ENCODE assay signal across 27 mouse cellular contexts in genomic region chr19:10935029-10935428, GRCm38 (mm10). TPM values are rescaled to one million over a fixed set of nuclear protein-coding genes. Genes with fewer than 3 reads are reported as not detected.
DNase-seq lines count a peak whose midpoint lies in the region; ATAC-seq and TF ChIP-seq lines count a peak whose summit lies in the region.
"Had no signal": no experiment of that assay in that cellular context is flagged by ENCODE, and none has a peak within 500 bp of the region (broad histone marks: within the 10 kb centered on the region; RNA-seq: fewer than 3 reads in every experiment).

No protein-coding gene starts in this region.

- DNase-seq in heart, postnatal 14 days: no peak
- peak; percentile 82 for DNase-seq in midbrain, embryonic 11.5 days (ENCODE audit: low spot score, missing footprints)
- DNase-seq in midbrain, postnatal 0 days (ENCODE audit: low spot score): no peak
- no peak for DNase-seq in lung, adult 2 months
- DNase-seq: B cell, adult 2 months; cerebellum, adult 8-10 months; gastrocnemius, postnatal 25 days; kidney, postnatal 4 days; right cerebral cortex, postnatal 4 days; thymus, postnatal 25 days had no signal

- no peak for TF ChIP-seq POLR2A in lung, adult 2 months (IDR thresholded peaks at IDR 0.05; ENCODE audit: borderline replicate concordance, extremely low read depth, low read depth, low read length)

- no peak overlapping the region for H3K4me3 ChIP-seq in heart, embryonic 11.5 days (ENCODE audit: low read depth, low read length)
- no peak overlapping the region for H3K4me3 ChIP-seq in hindbrain, embryonic 16.5 days (ENCODE audit: low read length)
- no peak overlapping the region for H3K4me3 ChIP-seq in hindbrain, embryonic 12.5 days
- no peak overlapping the region for H3K4me3 ChIP-seq in midbrain, embryonic 11.5 days (ENCODE audit: low read depth, low read length)
- H3K4me3 ChIP-seq in midbrain, postnatal 0 days (ENCODE audit: low read depth, low read length): no peak overlapping the region
- no peak overlapping the region for H3K4me3 ChIP-seq in stomach, embryonic 15.5 days (replicated peaks)
- no peak overlapping the region for H3K4me3 ChIP-seq in lung, adult 2 months (replicated peaks; ENCODE audit: extremely low read depth, low read depth, low read length)
- H3K4me3 ChIP-seq: forebrain, embryonic 12.5 days; kidney, embryonic 15.5 days; limb, embryonic 15.5 days; liver, embryonic 15.5 days had no signal

- H3K27ac ChIP-seq in heart, embryonic 11.5 days (ENCODE audit: low read depth, low read length): peak overlapping the region; percentile 62; the same call in 1 of the 2 replicates
- H3K27ac ChIP-seq in hindbrain, embryonic 16.5 days (ENCODE audit: low read depth, low read length): no peak overlapping the region
- no peak overlapping the region for H3K27ac ChIP-seq in hindbrain, embryonic 12.5 days
- H3K27ac ChIP-seq in midbrain, embryonic 11.5 days (ENCODE audit: low read depth, low read length): no peak overlapping the region
- H3K27ac ChIP-seq in midbrain, postnatal 0 days (ENCODE audit: low read depth, low read length): no peak overlapping the region
- 0 out of 2 replicates have a peak overlapping the region, but pooled peaks have one; percentile 27 for H3K27ac ChIP-seq in stomach, embryonic 15.5 days
- H3K27ac ChIP-seq: forebrain, embryonic 12.5 days; kidney, embryonic 15.5 days; limb, embryonic 15.5 days; liver, embryonic 15.5 days had no signal

- no peaks in the 10 kb centered on the region for H3K27me3 ChIP-seq in heart, embryonic 11.5 days (ENCODE audit: control insufficient read depth, insufficient read depth, low read length)
- H3K27me3 ChIP-seq in hindbrain, embryonic 16.5 days (replicated peaks; ENCODE audit: control insufficient read depth, insufficient read depth, low read length): no peaks in the 10 kb centered on the region
- H3K27me3 ChIP-seq in hindbrain, embryonic 12.5 days: no peaks in the 10 kb centered on the region
- H3K27me3 ChIP-seq in midbrain, embryonic 11.5 days (ENCODE audit: control insufficient read depth, insufficient read depth, low read length): no peaks in the 10 kb centered on the region
- H3K27me3 ChIP-seq in midbrain, postnatal 0 days (ENCODE audit: insufficient read depth, low read length): no peaks in the 10 kb centered on the region
- H3K27me3 ChIP-seq in stomach, embryonic 15.5 days (replicated peaks): no peaks in the 10 kb centered on the region
- H3K27me3 ChIP-seq: kidney, embryonic 15.5 days; limb, embryonic 15.5 days; liver, embryonic 15.5 days had no signal

- H3K9me3 ChIP-seq in heart, embryonic 11.5 days (replicated peaks; ENCODE audit: control insufficient read depth, low read length): no peaks in the 10 kb centered on the region
- H3K9me3 ChIP-seq in hindbrain, embryonic 16.5 days (ENCODE audit: control insufficient read depth, low read length): no peaks in the 10 kb centered on the region
- H3K9me3 ChIP-seq in hindbrain, embryonic 12.5 days (replicated peaks): 0 out of 2 replicates have a peak, but pooled peaks cover 4% of the 10 kb centered on the region
- no peaks in the 10 kb centered on the region for H3K9me3 ChIP-seq in midbrain, embryonic 11.5 days (ENCODE audit: control insufficient read depth, low read length)
- H3K9me3 ChIP-seq in midbrain, postnatal 0 days (ENCODE audit: low read length): no peaks in the 10 kb centered on the region
- no peaks in the 10 kb centered on the region for H3K9me3 ChIP-seq in stomach, embryonic 15.5 days
- H3K9me3 ChIP-seq: kidney, embryonic 15.5 days; limb, embryonic 15.5 days; liver, embryonic 15.5 days had no signal

- peaks cover 5% of the 10 kb centered on the region; the same call in 1 of the 2 replicates for H3K4me1 ChIP-seq in heart, embryonic 11.5 days (ENCODE audit: control insufficient read depth, insufficient read depth, low read length)
- no peaks in the 10 kb centered on the region for H3K4me1 ChIP-seq in hindbrain, embryonic 16.5 days (ENCODE audit: control insufficient read depth, insufficient read depth, low read depth, low read length)
- no peaks in the 10 kb centered on the region for H3K4me1 ChIP-seq in hindbrain, embryonic 12.5 days
- H3K4me1 ChIP-seq in midbrain, embryonic 11.5 days (ENCODE audit: control insufficient read depth, insufficient read depth, low read length): no peaks in the 10 kb centered on the region
- no peaks in the 10 kb centered on the region for H3K4me1 ChIP-seq in midbrain, postnatal 0 days (ENCODE audit: insufficient read depth, low read length)
- no peaks in the 10 kb centered on the region for H3K4me1 ChIP-seq in stomach, embryonic 15.5 days
- no peaks in the 10 kb centered on the region for H3K4me1 ChIP-seq in lung, adult 2 months (ENCODE audit: control insufficient read depth, insufficient read depth, low read length)

- TF ChIP-seq CTCF in midbrain, postnatal 0 days (IDR thresholded peaks at IDR 0.05): no peak
- TF ChIP-seq CTCF in lung, adult 2 months (IDR thresholded peaks at IDR 0.05; ENCODE audit: insufficient read depth, low read length): no peak

- intact Hi-C loops in heart, postnatal 14 days (cut with DNase I): no loop called here

- 23% methylated on average over 5 of the region's 5 CpGs for WGBS in heart, embryonic 11.5 days (ENCODE audit: insufficient replicate concordance)
- 40% methylated on average over 5 of the region's 5 CpGs for WGBS in hindbrain, embryonic 16.5 days
- WGBS in hindbrain, embryonic 12.5 days: 37% methylated on average over 5 of the region's 5 CpGs
- 18% methylated on average over 5 of the region's 5 CpGs for WGBS in midbrain, embryonic 11.5 days
- WGBS in midbrain, postnatal 0 days: 19% methylated on average over 5 of the region's 5 CpGs
- 46% methylated on average over 5 of the region's 5 CpGs for WGBS in stomach, embryonic 15.5 days
- 49% methylated on average over 5 of the region's 5 CpGs for WGBS in lung, adult 2 months

- no peak overlapping the region for H3K4me2 ChIP-seq in heart, embryonic 11.5 days
- H3K4me2 ChIP-seq in hindbrain, embryonic 16.5 days (ENCODE audit: low read length): no peak overlapping the region
- H3K4me2 ChIP-seq in hindbrain, embryonic 12.5 days (replicated peaks): no peak overlapping the region
- no peak overlapping the region for H3K4me2 ChIP-seq in midbrain, embryonic 11.5 days
- H3K4me2 ChIP-seq in midbrain, postnatal 0 days (ENCODE audit: low read depth, low read length, poor library complexity, severe bottlenecking): no peak overlapping the region
- H3K4me2 ChIP-seq in stomach, embryonic 15.5 days: no peak overlapping the region
- H3K4me2 ChIP-seq: forebrain, embryonic 12.5 days; kidney, embryonic 15.5 days; limb, embryonic 15.5 days; liver, embryonic 15.5 days had no signal

- H3K9ac ChIP-seq in heart, embryonic 11.5 days (ENCODE audit: low read depth, low read length): no peak overlapping the region
- no peak overlapping the region for H3K9ac ChIP-seq in hindbrain, embryonic 16.5 days (ENCODE audit: low read depth, low read length)
- no peak overlapping the region for H3K9ac ChIP-seq in hindbrain, embryonic 12.5 days
- H3K9ac ChIP-seq in midbrain, embryonic 11.5 days (ENCODE audit: low read length): no peak overlapping the region
- H3K9ac ChIP-seq in midbrain, postnatal 0 days (replicated peaks; ENCODE audit: low read length, poor library complexity, severe bottlenecking): no peak overlapping the region
- H3K9ac ChIP-seq in stomach, embryonic 15.5 days: no peak overlapping the region
- H3K9ac ChIP-seq: forebrain, embryonic 12.5 days; kidney, embryonic 15.5 days; limb, embryonic 15.5 days; liver, embryonic 15.5 days had no signal

- ATAC-seq in heart, embryonic 11.5 days (replicated peaks; ENCODE audit: insufficient number of reproducible peaks, low FRiP score, low TSS enrichment): no peak
- 0 out of 2 replicates have a peak, but pooled peaks have one; percentile 56 for ATAC-seq in hindbrain, embryonic 16.5 days
- no peak for ATAC-seq in hindbrain, embryonic 12.5 days (ENCODE audit: low FRiP score)
- ATAC-seq in midbrain, embryonic 11.5 days (ENCODE audit: low FRiP score): no peak
- no peak for ATAC-seq in midbrain, postnatal 0 days (ENCODE audit: low FRiP score)
- ATAC-seq in stomach, embryonic 15.5 days (ENCODE audit: insufficient read depth, low FRiP score, low read depth): no peak
- ATAC-seq: inflammation-experienced regulatory T-cells, adult 6 months; lung, postnatal 0 days; midbrain, embryonic 16.5 days had no signal

- no peaks in the 10 kb centered on the region for H3K36me3 ChIP-seq in heart, embryonic 11.5 days (ENCODE audit: control insufficient read depth, insufficient read depth, low read length)
- H3K36me3 ChIP-seq in hindbrain, embryonic 16.5 days (ENCODE audit: control insufficient read depth, insufficient read depth, low read length): no peaks in the 10 kb centered on the region
- H3K36me3 ChIP-seq in hindbrain, embryonic 12.5 days: no peaks in the 10 kb centered on the region
- no peaks in the 10 kb centered on the region for H3K36me3 ChIP-seq in midbrain, embryonic 11.5 days (ENCODE audit: control insufficient read depth, insufficient read depth, low read length)
- H3K36me3 ChIP-seq in midbrain, postnatal 0 days (ENCODE audit: insufficient read depth, low read length): no peaks in the 10 kb centered on the region
- no peaks in the 10 kb centered on the region for H3K36me3 ChIP-seq in stomach, embryonic 15.5 days
- H3K36me3 ChIP-seq: forebrain, embryonic 12.5 days; kidney, embryonic 15.5 days; limb, embryonic 15.5 days; liver, embryonic 15.5 days had no signal

RNA-seq across cellular contexts. Expression of gene Ptgdr2, which starts 1.9 kb away (rescaled TPM):
- polyA plus RNA-seq in heart, embryonic 11.5 days (2014; fragmentation: Nextera tagmentation; extraction: Ambion mirVana): 0.27 TPM in 2 replicates
- under 1 TPM in 1 of 2 experiments, not detected in 1; 0.14 TPM for total RNA-seq in heart, postnatal 14 days (2021)
- polyA plus RNA-seq in hindbrain, embryonic 16.5 days (2015; fragmentation: Nextera tagmentation; extraction: Ambion mirVana): 0.19 and 0.20 TPM in 2 replicates
- 0.09 and 0.10 TPM in 2 replicates for polyA plus RNA-seq in hindbrain, embryonic 12.5 days (2016; fragmentation: Nextera tagmentation; extraction: Ambion mirVana)
- polyA plus RNA-seq in midbrain, embryonic 11.5 days (2014; fragmentation: Nextera tagmentation; extraction: Ambion mirVana): 0.05 and 0.12 TPM in 2 replicates
- total RNA-seq in midbrain, postnatal 0 days (2014; rRNA removed): 1.0 and 1.4 TPM in 2 replicates
- polyA plus RNA-seq in midbrain, postnatal 0 days (2015; fragmentation: Nextera tagmentation; extraction: Ambion mirVana): 0.09 and 0.16 TPM in 2 replicates
- 0.08 TPM in 1 of 2 replicates, not detected in the other for polyA plus RNA-seq in stomach, embryonic 15.5 days (2015; fragmentation: Nextera tagmentation; extraction: Ambion mirVana)
- polyA plus RNA-seq in lung, adult 2 months (2012; rRNA removed): 4.8 and 6.6 TPM in 2 replicates
- total RNA-seq: adrenal gland, adult 18-20 months; gastrocnemius, postnatal 25 days had no signal
- polyA plus RNA-seq: embryonic facial prominence, embryonic 11.5 days; limb, embryonic 15.5 days; liver, embryonic 15.5 days had no signal

RNA-seq across cellular contexts. Expression of gene Ccdc86, which starts 14.0 kb away (rescaled TPM):
- 17.7 and 18.9 TPM in 2 replicates for polyA plus RNA-seq in heart, embryonic 11.5 days (2014; fragmentation: Nextera tagmentation; extraction: Ambion mirVana)
- 1 to 10 TPM; 5.3 to 6.4 TPM for total RNA-seq in heart, postnatal 14 days (2021)
- 12.9 and 14.8 TPM in 2 replicates for polyA plus RNA-seq in hindbrain, embryonic 16.5 days (2015; fragmentation: Nextera tagmentation; extraction: Ambion mirVana)
- polyA plus RNA-seq in hindbrain, embryonic 12.5 days (2016; fragmentation: Nextera tagmentation; extraction: Ambion mirVana): 21.5 and 21.7 TPM in 2 replicates
- polyA plus RNA-seq in midbrain, embryonic 11.5 days (2014; fragmentation: Nextera tagmentation; extraction: Ambion mirVana): 20.0 and 22.5 TPM in 2 replicates
- 6.5 and 6.7 TPM in 2 replicates for total RNA-seq in midbrain, postnatal 0 days (2014; rRNA removed)
- 13.1 and 13.5 TPM in 2 replicates for polyA plus RNA-seq in midbrain, postnatal 0 days (2015; fragmentation: Nextera tagmentation; extraction: Ambion mirVana)
- 26.1 and 27.9 TPM in 2 replicates for polyA plus RNA-seq in stomach, embryonic 15.5 days (2015; fragmentation: Nextera tagmentation; extraction: Ambion mirVana)
- polyA plus RNA-seq in lung, adult 2 months (2012; rRNA removed): 3.9 and 4.7 TPM in 2 replicates

RNA-seq across cellular contexts. Expression of gene Zp1, which starts 14.6 kb away (rescaled TPM):
- not detected in 2 replicates for polyA plus RNA-seq in heart, embryonic 11.5 days (2014; fragmentation: Nextera tagmentation; extraction: Ambion mirVana)
- not detected for total RNA-seq in heart, postnatal 14 days (2021)
- polyA plus RNA-seq in hindbrain, embryonic 16.5 days (2015; fragmentation: Nextera tagmentation; extraction: Ambion mirVana): 0.79 and 0.94 TPM in 2 replicates
- polyA plus RNA-seq in hindbrain, embryonic 12.5 days (2016; fragmentation: Nextera tagmentation; extraction: Ambion mirVana): not detected in 2 replicates
- polyA plus RNA-seq in midbrain, embryonic 11.5 days (2014; fragmentation: Nextera tagmentation; extraction: Ambion mirVana): 0.22 TPM in 1 of 2 replicates, not detected in the other
- total RNA-seq in midbrain, postnatal 0 days (2014; rRNA removed): 0.14 and 0.82 TPM in 2 replicates
- 0.98 and 1.4 TPM in 2 replicates for polyA plus RNA-seq in midbrain, postnatal 0 days (2015; fragmentation: Nextera tagmentation; extraction: Ambion mirVana)
- polyA plus RNA-seq in stomach, embryonic 15.5 days (2015; fragmentation: Nextera tagmentation; extraction: Ambion mirVana): not detected in 2 replicates
- 0.21 and 0.33 TPM in 2 replicates for polyA plus RNA-seq in lung, adult 2 months (2012; rRNA removed)
- total RNA-seq: adrenal gland, adult 18-20 months; adrenal gland, postnatal 4 days; gastrocnemius, postnatal 25 days; hematopoietic stem cell, adult 5-6 weeks; layer of hippocampus, postnatal 25 days; left cerebral cortex, postnatal 25 days had no signal
- polyA plus RNA-seq: embryonic facial prominence, embryonic 11.5 days; forebrain, embryonic 12.5 days; inflammation-experienced regulatory T-cells, adult 6 months; kidney, embryonic 15.5 days; limb, embryonic 15.5 days; liver, embryonic 15.5 days; lung, postnatal 0 days had no signal

RNA-seq across cellular contexts. Expression of gene Ms4a10, which starts 39.4 kb away (rescaled TPM):
- not detected in 2 replicates for polyA plus RNA-seq in heart, embryonic 11.5 days (2014; fragmentation: Nextera tagmentation; extraction: Ambion mirVana)
- total RNA-seq in heart, postnatal 14 days (2021): not detected
- polyA plus RNA-seq in hindbrain, embryonic 16.5 days (2015; fragmentation: Nextera tagmentation; extraction: Ambion mirVana): not detected in 2 replicates
- polyA plus RNA-seq in hindbrain, embryonic 12.5 days (2016; fragmentation: Nextera tagmentation; extraction: Ambion mirVana): not detected in 2 replicates
- not detected in 2 replicates for polyA plus RNA-seq in midbrain, embryonic 11.5 days (2014; fragmentation: Nextera tagmentation; extraction: Ambion mirVana)
- not detected in 2 replicates for total RNA-seq in midbrain, postnatal 0 days (2014; rRNA removed)
- polyA plus RNA-seq in midbrain, postnatal 0 days (2015; fragmentation: Nextera tagmentation; extraction: Ambion mirVana): not detected in 2 replicates
- 6.4 and 7.0 TPM in 2 replicates for polyA plus RNA-seq in stomach, embryonic 15.5 days (2015; fragmentation: Nextera tagmentation; extraction: Ambion mirVana)
- not detected in 2 replicates for polyA plus RNA-seq in lung, adult 2 months (2012; rRNA removed)
- total RNA-seq: gastrocnemius, postnatal 25 days; hematopoietic stem cell, adult 5-6 weeks; layer of hippocampus, postnatal 25 days; left cerebral cortex, postnatal 25 days had no signal
- polyA plus RNA-seq: embryonic facial prominence, embryonic 11.5 days; forebrain, embryonic 12.5 days; inflammation-experienced regulatory T-cells, adult 6 months; liver, embryonic 15.5 days; lung, postnatal 0 days; midbrain, embryonic 16.5 days had no signal

RNA-seq across cellular contexts. Expression of gene Prpf19, which starts 40.0 kb away (rescaled TPM):
- 33.0 and 39.4 TPM in 2 replicates for polyA plus RNA-seq in heart, embryonic 11.5 days (2014; fragmentation: Nextera tagmentation; extraction: Ambion mirVana)
- 100 to 1,000 TPM; 184 to 192 TPM for total RNA-seq in heart, postnatal 14 days (2021)
- polyA plus RNA-seq in hindbrain, embryonic 16.5 days (2015; fragmentation: Nextera tagmentation; extraction: Ambion mirVana): 35.0 and 39.1 TPM in 2 replicates
- polyA plus RNA-seq in hindbrain, embryonic 12.5 days (2016; fragmentation: Nextera tagmentation; extraction: Ambion mirVana): 37.3 and 37.7 TPM in 2 replicates
- 52.7 and 58.4 TPM in 2 replicates for polyA plus RNA-seq in midbrain, embryonic 11.5 days (2014; fragmentation: Nextera tagmentation; extraction: Ambion mirVana)
- total RNA-seq in midbrain, postnatal 0 days (2014; rRNA removed): 281 and 298 TPM in 2 replicates
- 37.8 and 38.1 TPM in 2 replicates for polyA plus RNA-seq in midbrain, postnatal 0 days (2015; fragmentation: Nextera tagmentation; extraction: Ambion mirVana)
- 37.9 and 42.6 TPM in 2 replicates for polyA plus RNA-seq in stomach, embryonic 15.5 days (2015; fragmentation: Nextera tagmentation; extraction: Ambion mirVana)
- polyA plus RNA-seq in lung, adult 2 months (2012; rRNA removed): 159 and 186 TPM in 2 replicates

Comparison
In these comparisons a context has a peak if more than half of its experiments do, and no peak if none do; other contexts are left out.
1. H3K27ac ChIP-seq: peak in heart, embryonic 11.5 days (single experiment) and stomach, embryonic 15.5 days (single experiment); none in hindbrain, embryonic 16.5 days (single experiment), hindbrain, embryonic 12.5 days (single experiment), midbrain, embryonic 11.5 days (single experiment) and midbrain, postnatal 0 days (single experiment).